Mouse (Mus musculus): ENCODE measurements at regions not wholly inside any gene's neighbourhood (a gene's known extent, or its start where the extent isn't known, plus 50 kb on each side); places are given as distances from the start of the nearest gene placed in this dataset.

- no peak for DNase-seq
Measured at GRCm38 (mm10) chr19:60030212-60030788, 86.8 kb upstream of the Rab11fip2 start.

DNA sequence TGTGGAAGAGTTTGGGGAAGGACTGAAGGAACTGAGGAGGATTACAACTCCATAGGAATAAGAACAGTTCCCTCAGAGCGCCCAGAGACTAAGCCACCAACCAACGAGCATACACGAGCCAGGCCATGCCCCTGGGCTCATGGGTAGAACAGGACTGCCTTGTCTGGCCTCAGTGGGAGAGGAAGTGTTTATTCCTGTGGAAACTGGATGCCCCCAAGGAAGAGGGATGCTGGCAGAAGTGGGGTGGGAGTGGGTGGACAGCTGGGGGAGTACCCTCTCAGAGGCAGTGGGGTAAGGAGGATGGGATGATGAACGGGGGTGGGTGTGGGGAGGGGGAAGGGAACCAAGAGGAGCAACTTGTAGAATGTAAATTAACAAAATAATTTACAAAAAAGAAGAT lies 86.3 kb upstream of the Rab11fip2 start:
- DNase-seq: no peak

- no peak for DNase-seq
Measured at GRCm38 (mm10) chr19:60015614-60016300, 72.3 kb upstream of the Rab11fip2 start.

- DNase-seq: no peak
Measured at GRCm38 (mm10) chr19:59995557-59995956, 52.1 kb upstream of the Rab11fip2 start.
